Mouse (Mus musculus): ENCODE data around the gene Gm17571. TPM values are rescaled to one million over a fixed set of nuclear protein-coding genes. Genes with fewer than 3 reads are reported as not detected.

Gm17571 gene
- polyA plus RNA-seq (2014; fragmentation: Nextera tagmentation; extraction: Ambion mirVana) = not detected in 2 replicates

DNA sequence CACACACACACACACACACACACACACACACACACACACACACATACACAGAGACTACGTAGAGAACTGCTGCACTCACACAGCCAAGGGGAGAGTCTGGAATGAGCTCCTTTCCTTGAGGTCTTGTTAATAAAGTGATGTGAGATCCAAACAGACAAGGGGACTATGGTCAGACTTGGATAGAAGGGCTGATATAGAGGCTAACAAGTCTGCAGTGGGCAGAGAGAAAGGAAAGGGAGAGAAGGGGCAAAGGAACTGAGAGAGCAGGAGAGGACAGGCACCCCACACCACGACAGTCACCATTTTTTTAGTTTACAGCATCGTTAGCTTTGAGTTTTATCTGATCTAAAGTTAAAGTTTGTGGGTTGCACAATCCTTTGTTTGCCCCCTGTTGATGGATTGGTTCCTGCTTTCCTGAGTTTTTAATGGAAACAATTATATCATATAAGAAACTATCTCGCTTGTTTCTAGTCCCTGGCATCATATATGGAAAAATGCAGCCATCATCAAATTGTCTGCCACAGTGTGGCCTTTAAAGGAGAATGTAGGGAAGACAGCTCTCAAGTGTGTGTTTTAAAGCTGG is at the start of gene Gm17571:
Gene Gm17571, minus strand, starts transcription at position 51 of the 583 bp plus-strand sequence.
- WGBS = 14% methylated on average over 4 of the region's 4 CpGs
- peak; percentile 22; the same call in 1 of the 2 replicates for ATAC-seq (ENCODE audit: insufficient read depth)
- peak; percentile 54 for DNase-seq
- no peak within 1 kb of the TSS for H3K9ac ChIP-seq
- no peak for TF ChIP-seq CTCF (IDR thresholded peaks at IDR 0.05; ENCODE audit: low read depth)
- no peaks in the 10 kb centered on the region for H3K36me3 ChIP-seq (ENCODE audit: insufficient read depth)
- H3K4me2 ChIP-seq = no peak within 1 kb of the TSS
- H3K9me3 ChIP-seq (ENCODE audit: low read depth, low read length) = no peaks in the 10 kb centered on the region
- H3K4me1 ChIP-seq (ENCODE audit: insufficient read depth) = peaks cover 14% of the 10 kb centered on the region
- H3K27ac ChIP-seq (ENCODE audit: low read depth) = peak within 1 kb of the TSS; percentile 65; the same call in 1 of the 2 replicates
- H3K4me3 ChIP-seq (ENCODE audit: low read depth, low read length) = no peak within 1 kb of the TSS
- H3K27me3 ChIP-seq (ENCODE audit: insufficient read depth, low read length) = no peaks in the 10 kb centered on the region

GRCm38 (mm10) chr9:13495530-13495929 is 49.0 kb upstream of the Gm17571 start:
- Histone ChIP-seq H3K9ac (no peak overlapping the region), H3K4me2 (no peak overlapping the region), H3K4me1 (ENCODE audit: insufficient read depth) (peaks cover 30% of the 10 kb centered on the region), H3K36me3 (ENCODE audit: insufficient read depth) (no peaks in the 10 kb centered on the region), H3K4me3 (ENCODE audit: low read depth, low read length) (no peak overlapping the region), H3K9me3 (ENCODE audit: low read depth, low read length) (no peaks in the 10 kb centered on the region), H3K27me3 (ENCODE audit: insufficient read depth, low read length) (no peaks in the 10 kb centered on the region), H3K27ac (ENCODE audit: low read depth) (no peak overlapping the region)
- no peak for TF ChIP-seq CTCF (IDR thresholded peaks at IDR 0.05; ENCODE audit: low read depth)
- DNase-seq (no peak), ATAC-seq (ENCODE audit: insufficient read depth) (no peak)

DNA sequence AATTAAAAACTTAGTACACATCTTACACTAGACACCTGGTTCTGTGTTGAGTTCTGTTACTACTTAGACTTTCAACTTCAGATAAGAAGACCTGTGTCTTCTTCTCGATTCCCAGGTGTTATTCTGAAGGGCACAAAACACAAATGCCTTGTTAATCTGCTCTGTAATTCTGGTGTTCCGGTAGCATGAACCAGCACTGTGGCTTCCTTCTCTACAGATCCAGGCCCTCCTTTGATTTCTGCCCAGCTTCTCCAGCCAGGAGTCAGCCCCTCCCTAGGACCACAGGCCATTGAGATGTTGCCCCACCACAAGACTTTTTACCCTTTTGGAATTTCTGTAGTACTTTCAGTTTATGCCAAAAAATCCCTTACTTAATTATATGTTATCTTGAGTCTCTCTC is 47.2 kb upstream of the Gm17571 start:
- H3K27ac ChIP-seq (ENCODE audit: low read depth) = no peak overlapping the region
- H3K9me3 ChIP-seq (ENCODE audit: low read depth, low read length) = no peaks in the 10 kb centered on the region
- no peak overlapping the region for H3K4me3 ChIP-seq (ENCODE audit: low read depth, low read length)
- H3K4me2 ChIP-seq = no peak overlapping the region
- TF ChIP-seq CTCF (IDR thresholded peaks at IDR 0.05; ENCODE audit: low read depth) = no peak
- H3K9ac ChIP-seq = no peak overlapping the region
- ATAC-seq (ENCODE audit: insufficient read depth) = no peak
- DNase-seq = no peak
- peaks cover 30% of the 10 kb centered on the region for H3K4me1 ChIP-seq (ENCODE audit: insufficient read depth)
- 91% methylated on average over 2 of the region's 2 CpGs for WGBS
- H3K36me3 ChIP-seq (ENCODE audit: insufficient read depth) = no peaks in the 10 kb centered on the region
- no peaks in the 10 kb centered on the region for H3K27me3 ChIP-seq (ENCODE audit: insufficient read depth, low read length)

GRCm38 (mm10) chr9:13492807-13493206 is 46.3 kb upstream of the Gm17571 start:
- ATAC-seq (ENCODE audit: insufficient read depth) (no peak), DNase-seq (no peak)
- Histone ChIP-seq H3K4me2 (no peak overlapping the region), H3K9me3 (ENCODE audit: low read depth, low read length) (no peaks in the 10 kb centered on the region), H3K27ac (ENCODE audit: low read depth) (no peak overlapping the region), H3K36me3 (ENCODE audit: insufficient read depth) (no peaks in the 10 kb centered on the region), H3K4me1 (ENCODE audit: insufficient read depth) (peaks cover 28% of the 10 kb centered on the region), H3K9ac (no peak overlapping the region), H3K4me3 (ENCODE audit: low read depth, low read length) (no peak overlapping the region), H3K27me3 (ENCODE audit: insufficient read depth, low read length) (no peaks in the 10 kb centered on the region)
- no peak for TF ChIP-seq CTCF (IDR thresholded peaks at IDR 0.05; ENCODE audit: low read depth)
- 49% methylated on average over 2 of the region's 2 CpGs for WGBS

DNA sequence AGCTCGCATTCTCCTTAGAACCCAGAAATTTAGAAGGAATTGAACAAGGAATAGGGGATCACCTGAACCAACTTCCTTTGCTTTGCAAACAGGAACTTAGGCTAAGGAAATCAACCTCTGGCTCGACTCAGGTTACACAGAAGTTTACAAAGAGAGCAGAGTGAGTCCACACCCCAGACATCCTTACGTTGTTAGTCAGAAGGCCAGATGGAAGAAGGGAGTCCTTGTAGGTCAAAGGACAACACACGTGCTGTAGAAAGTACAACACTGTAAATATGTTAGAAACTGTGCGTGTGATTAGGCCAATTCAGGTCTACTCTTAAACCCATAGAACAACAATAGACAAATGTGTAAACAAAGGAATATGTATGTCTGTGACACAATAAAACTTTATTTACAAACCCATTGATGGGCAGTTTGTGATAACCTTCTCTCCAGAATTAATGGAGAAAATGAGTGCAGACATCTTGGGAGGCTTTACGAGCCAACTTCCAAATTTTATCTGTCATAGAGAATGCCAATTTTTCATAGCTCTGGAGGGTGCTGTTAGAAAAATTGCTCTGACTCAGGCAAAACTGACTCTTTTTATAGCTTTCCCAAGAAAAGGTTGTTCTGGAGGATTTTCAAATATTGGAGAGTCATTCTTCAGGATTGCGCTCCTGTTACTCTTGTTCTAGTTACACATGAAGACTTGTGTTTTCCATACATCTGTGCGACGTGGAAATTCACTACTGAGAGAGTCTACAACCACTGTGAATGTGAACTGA is 45.5 kb upstream of the Gm17571 start:
- WGBS = 55% methylated on average over 9 of the region's 9 CpGs
- H3K4me1 ChIP-seq (ENCODE audit: insufficient read depth) = peaks cover 25% of the 10 kb centered on the region
- DNase-seq (no peak), ATAC-seq (ENCODE audit: insufficient read depth) (no peak)
- H3K27ac ChIP-seq (ENCODE audit: low read depth) = no peak overlapping the region
- H3K9me3 ChIP-seq (ENCODE audit: low read depth, low read length) = no peaks in the 10 kb centered on the region
- no peak overlapping the region for H3K4me2 ChIP-seq
- no peak overlapping the region for H3K4me3 ChIP-seq (ENCODE audit: low read depth, low read length)
- no peaks in the 10 kb centered on the region for H3K36me3 ChIP-seq (ENCODE audit: insufficient read depth)
- TF ChIP-seq CTCF (IDR thresholded peaks at IDR 0.05; ENCODE audit: low read depth) = no peak
- H3K9ac ChIP-seq = no peak overlapping the region
- H3K27me3 ChIP-seq (ENCODE audit: insufficient read depth, low read length) = no peaks in the 10 kb centered on the region

- Histone ChIP-seq H3K9ac (no peak overlapping the region), H3K4me3 (ENCODE audit: low read depth, low read length) (no peak overlapping the region), H3K36me3 (ENCODE audit: insufficient read depth) (no peaks in the 10 kb centered on the region), H3K4me2 (no peak overlapping the region), H3K4me1 (ENCODE audit: insufficient read depth) (peaks cover 31% of the 10 kb centered on the region), H3K9me3 (ENCODE audit: low read depth, low read length) (no peaks in the 10 kb centered on the region), H3K27ac (ENCODE audit: low read depth) (peak overlapping the region; percentile 47; the same call in 1 of the 2 replicates), H3K27me3 (ENCODE audit: insufficient read depth, low read length) (no peaks in the 10 kb centered on the region)
- WGBS = 27% methylated on average over 1 of the region's 1 CpGs
- TF ChIP-seq CTCF (IDR thresholded peaks at IDR 0.05; ENCODE audit: low read depth) = no peak
- ATAC-seq (ENCODE audit: insufficient read depth) (peak; percentile 72), DNase-seq (peak; percentile 68)
Observed at GRCm38 (mm10) chr9:13491107-13491506, 44.6 kb upstream of the Gm17571 start.

GRCm38 (mm10) chr9:13485914-13486313 is 39.4 kb upstream of the Gm17571 start:
- H3K4me1 ChIP-seq (ENCODE audit: insufficient read depth) = peaks cover 40% of the 10 kb centered on the region
- H3K27ac ChIP-seq (ENCODE audit: low read depth) = peak overlapping the region; percentile 55; the same call in 1 of the 2 replicates
- H3K4me3 ChIP-seq (ENCODE audit: low read depth, low read length) = no peak overlapping the region
- peak; percentile 48 for DNase-seq
- TF ChIP-seq CTCF (IDR thresholded peaks at IDR 0.05; ENCODE audit: low read depth) = no peak
- peak; percentile 39 for ATAC-seq (ENCODE audit: insufficient read depth)
- WGBS = 15% methylated on average over 1 of the region's 1 CpGs
- no peaks in the 10 kb centered on the region for H3K9me3 ChIP-seq (ENCODE audit: low read depth, low read length)
- no peaks in the 10 kb centered on the region for H3K27me3 ChIP-seq (ENCODE audit: insufficient read depth, low read length)
- no peak overlapping the region for H3K9ac ChIP-seq
- H3K36me3 ChIP-seq (ENCODE audit: insufficient read depth) = no peaks in the 10 kb centered on the region
- H3K4me2 ChIP-seq = no peak overlapping the region
